Mouse (Mus musculus) layer of hippocampus, adult 18-20 months (tissue): Measurements from ENCODE around the gene Rnf208. TPM values are rescaled to one million over a fixed set of nuclear protein-coding genes. Genes with fewer than 3 reads are reported as not detected.

ENCODE experiments used
- DNase-seq, 2 experiments: peaks; one replicate each; pipeline ENCODE4 v3.0.0; 2022; ENCODE audit warnings: low spot score in 2 of 2
- long read RNA-seq: library from polyadenylated mRNA; stranded (forward); transcript quantifications from one replicate; pipeline ENCODE4 v2.0.0, GENCODE M21; 2021
- total RNA-seq, 2 experiments: library from RNA; stranded (reverse); gene quantifications; 2 replicates each; pipeline ENCODE4 v1.2.3; 2021

Gene Rnf208
- 100 to 1,000 TPM; 237 to 250 TPM for total RNA-seq
- long read RNA-seq, transcript Rnf208-203 (2 exons, 885 nt) = major isoform, 98 of 154 reads
- long read RNA-seq, transcript Rnf208-202 (1 exons, 1,333 nt) = minor isoform, 53 of 154 reads
- long read RNA-seq, partial matches to known transcripts = 0 of 154 reads
- long read RNA-seq, other reads (novel, unspliced or antisense) = 3 of 154 reads

GRCm38 (mm10) chr2:25242101-25242506 is at the start of gene Rnf208, which contains the start of gene Cysrt1:
Gene Rnf208 (plus strand): TSS chr2:25242255.
Gene Cysrt1 (minus strand): TSS chr2:25242452.
- DNase-seq = peak in 1 of 2 experiments; percentile 50

GRCm38 (mm10) chr2:25193330-25193770 is 48.7 kb upstream of the Rnf208 start:
- DNase-seq = peak; percentile 72 to 90

- no peak for DNase-seq
These were observed 48.0 kb upstream of the Rnf208 start for GRCm38 (mm10) chr2:25194006-25194405.

GRCm38 (mm10) chr2:25194486-25195171 is 47.4 kb upstream of the Rnf208 start:
- DNase-seq = no peak

- DNase-seq = no peak
These were observed 46.6 kb upstream of the Rnf208 start for GRCm38 (mm10) chr2:25195211-25196156.

GRCm38 (mm10) chr2:25196172-25196954 is 45.7 kb upstream of the Rnf208 start, which contains the start of gene Tor4a:
Gene Tor4a (minus strand): TSS chr2:25196886.
- DNase-seq = no peak

GRCm38 (mm10) chr2:25197191-25197590 is 44.9 kb upstream of the Rnf208 start:
- DNase-seq = no peak

GRCm38 (mm10) chr2:25197946-25198345 is 44.1 kb upstream of the Rnf208 start:
- no peak for DNase-seq

GRCm38 (mm10) chr2:25200631-25201030 is 41.4 kb upstream of the Rnf208 start:
- no peak for DNase-seq

GRCm38 (mm10) chr2:25203631-25204214 is 38.3 kb upstream of the Rnf208 start:
- DNase-seq = no peak

- DNase-seq = no peak
These were observed 34.5 kb upstream of the Rnf208 start for GRCm38 (mm10) chr2:25207593-25207992.

GRCm38 (mm10) chr2:25210686-25211085 is 31.4 kb upstream of the Rnf208 start:
- DNase-seq = no peak

- DNase-seq = peak; percentile 69 to 84
These were observed 30.9 kb upstream of the Rnf208 start, which contains the start of gene Nelfb for GRCm38 (mm10) chr2:25211121-25211670. Gene Nelfb (minus strand): TSS chr2:25211489.

GRCm38 (mm10) chr2:25213266-25213865 is 28.7 kb upstream of the Rnf208 start:
- DNase-seq = no peak

- DNase-seq = no peak
These were observed 27.6 kb upstream of the Rnf208 start, which contains the start of gene Stpg3 for GRCm38 (mm10) chr2:25214444-25214843. Gene Stpg3 (minus strand): TSS chr2:25214637.

GRCm38 (mm10) chr2:25217666-25218065 is 24.4 kb upstream of the Rnf208 start:
- DNase-seq = no peak

- DNase-seq = no peak
These were observed 23.6 kb upstream of the Rnf208 start, which contains the start of gene Fam166a for GRCm38 (mm10) chr2:25218445-25218844. Gene Fam166a (plus strand): TSS chr2:25218745.

GRCm38 (mm10) chr2:25221331-25221772 is 20.7 kb upstream of the Rnf208 start:
- no peak for DNase-seq
